Mouse (Mus musculus) limb, embryonic 14.5 days (tissue): ENCODE data around the gene Atad3a. TPM values are rescaled to one million over a fixed set of nuclear protein-coding genes. Genes with fewer than 3 reads are reported as not detected.
A peak's percentile ranks its signal among the peaks of the same experiment; 100 is the strongest.

Source experiments
- ATAC-seq: fragments of 200-750 bp; cut with Nextera tagmentation; 2 replicates; pipeline ENCODE4 v1.8.0; 2017; ENCODE audit warnings: low read depth, moderate number of reproducible peaks, moderate TSS enrichment; ENCODE audit not compliant: low FRiP score
- DNase-seq: peaks from one replicate; pipeline ENCODE4 v3.0.0-alpha.2; 2015; ENCODE audit warnings: low spot score
- H3K27ac ChIP-seq: fragments of 300-500 bp; sonication (generic); replicated peaks from 2 replicates; pipeline ENCODE4 v1.5.1; 2014; ENCODE audit warnings: low read depth, mild to moderate bottlenecking, low read length, moderate library complexity, mixed read lengths
- H3K27me3 ChIP-seq: fragments of 300-500 bp; sonication (generic); 2 replicates; pipeline ENCODE4 v1.6.1; 2014; ENCODE audit warnings: low read length, mixed read lengths; ENCODE audit not compliant: control insufficient read depth, insufficient read depth
- H3K36me3 ChIP-seq: fragments of 300-500 bp; sonication (generic); 2 replicates; pipeline ENCODE4 v1.6.1; 2014; ENCODE audit warnings: mild to moderate bottlenecking, low read length, moderate library complexity, mixed read lengths; ENCODE audit not compliant: control insufficient read depth, insufficient read depth
- H3K4me1 ChIP-seq: fragments of 300-500 bp; sonication (generic); 2 replicates; pipeline ENCODE4 v1.6.1; 2014; ENCODE audit warnings: antibody characterized with exemption, low read length, mixed read lengths; ENCODE audit not compliant: control insufficient read depth, insufficient read depth
- H3K4me2 ChIP-seq: fragments of 300-500 bp; sonication (generic); replicated peaks from 2 replicates; pipeline ENCODE4 v1.6.1; 2014; ENCODE audit warnings: low read depth, mild to moderate bottlenecking, low read length, moderate library complexity; ENCODE audit not compliant: severe bottlenecking
- H3K4me3 ChIP-seq: fragments of 300-500 bp; sonication (generic); replicated peaks from 2 replicates; pipeline ENCODE4 v1.5.1; 2014; ENCODE audit warnings: low read length
- H3K9ac ChIP-seq: fragments of 300-500 bp; sonication (generic); 2 replicates; pipeline ENCODE4 v1.6.1; 2014; ENCODE audit warnings: mild to moderate bottlenecking, low read depth, low read length, moderate library complexity; ENCODE audit not compliant: severe bottlenecking
- H3K9me3 ChIP-seq: fragments of 300-500 bp; sonication (generic); 2 replicates; pipeline ENCODE4 v1.6.1; 2016; ENCODE audit warnings: low read length; ENCODE audit not compliant: control insufficient read depth
- POLR2A ChIP-seq: fragments of 200-500 bp; IDR thresholded peaks from 2 replicates; pipeline ENCODE4 v1.8.0; 2012; ENCODE audit warnings: inconsistent platforms, mild to moderate bottlenecking, moderate library complexity, borderline replicate concordance; ENCODE audit not compliant: insufficient read depth, insufficient read length; ENCODE audit errors: extremely low read depth
- WGBS: fragments of 180-500 bp; shearing (Covaris S2); extraction: QIAGEN DNeasy Blood & Tissue Kit; methylation state at CpG from one replicate; pipeline ENCODE4 v1.1.7; 2014; 5-methylcytosine and 5-hydroxymethylcytosine counted together
- polyA plus RNA-seq, 2 experiments: library from polyadenylated mRNA; depleted of rRNA in 1 of 2; stranded (reverse) in 1 of 2; unstranded in 1 of 2; fragments of >200 nt; fragmentation: Nextera tagmentation in 1 of 2; extraction: Ambion mirVana in 1 of 2; gene quantifications; 2 replicates each; pipeline versions ENCODE4 v1.2.1 to v1.2.3; 2012 to 2014

The Atad3a gene
- polyA plus RNA-seq, 2 experiments = 84.8 to 117 TPM

GRCm38 (mm10) chr4:155788300-155788699 lies 27.4 kb upstream of the Atad3a start:
- H3K9me3 ChIP-seq = no peaks in the 10 kb centered on the region
- peaks cover 3% of the 10 kb centered on the region; the same call in 1 of the 2 replicates for H3K4me1 ChIP-seq
- no peak overlapping the region for H3K9ac ChIP-seq
- H3K4me3 ChIP-seq = no peak overlapping the region
- no peak for DNase-seq
- H3K27me3 ChIP-seq = no peaks in the 10 kb centered on the region
- ATAC-seq = no peak
- no peak overlapping the region for H3K27ac ChIP-seq
- no peak for TF ChIP-seq POLR2A
- no peaks in the 10 kb centered on the region for H3K36me3 ChIP-seq
- no peak overlapping the region for H3K4me2 ChIP-seq
- 72% methylated on average over 3 of the region's 3 CpGs for WGBS

GRCm38 (mm10) chr4:155785819-155786218 lies 24.9 kb upstream of the Atad3a start, which contains the start of gene Tmem88b:
Tmem88b (minus strand) TSS chr4:155785874.
- WGBS = 59% methylated on average over 5 of the region's 5 CpGs
- Histone ChIP-seq H3K4me1 (peaks cover 3% of the 10 kb centered on the region; the same call in 1 of the 2 replicates), H3K27ac (no peak within 1 kb of the TSS), H3K9ac (peak within 1 kb of the TSS; percentile 82), H3K27me3 (no peaks in the 10 kb centered on the region), H3K36me3 (no peaks in the 10 kb centered on the region), H3K4me3 (peak within 1 kb of the TSS; percentile 59), H3K4me2 (peak within 1 kb of the TSS; percentile 71), H3K9me3 (no peaks in the 10 kb centered on the region)
- DNase-seq = no peak
- ATAC-seq = no peak
- no peak for TF ChIP-seq POLR2A

- DNase-seq = no peak
- Histone ChIP-seq H3K4me1 (peaks cover 3% of the 10 kb centered on the region; the same call in 1 of the 2 replicates), H3K9ac (no peak overlapping the region), H3K27ac (no peak overlapping the region), H3K9me3 (no peaks in the 10 kb centered on the region), H3K4me2 (no peak overlapping the region), H3K27me3 (no peaks in the 10 kb centered on the region), H3K36me3 (no peaks in the 10 kb centered on the region), H3K4me3 (no peak overlapping the region)
- ATAC-seq = no peak
- 87% methylated on average over 10 of the region's 10 CpGs for WGBS
- no peak for TF ChIP-seq POLR2A
Measured at GRCm38 (mm10) chr4:155785246-155785645, 24.4 kb upstream of the Atad3a start.

GRCm38 (mm10) chr4:155784081-155784701 lies 23.3 kb upstream of the Atad3a start:
- no peaks in the 10 kb centered on the region for H3K36me3 ChIP-seq
- peak overlapping the region; percentile 59 for H3K4me3 ChIP-seq
- peak; percentile 76 for ATAC-seq
- peak overlapping the region; percentile 70 for H3K27ac ChIP-seq
- peak; percentile 74 for DNase-seq
- WGBS = under 1% methylated on average over 52 of the region's 52 CpGs
- no peaks in the 10 kb centered on the region for H3K27me3 ChIP-seq
- peak overlapping the region; percentile 82 for H3K9ac ChIP-seq
- TF ChIP-seq POLR2A = 0 out of 2 replicates have a peak, but pooled peaks have one; percentile 27
- no peaks in the 10 kb centered on the region for H3K9me3 ChIP-seq
- H3K4me1 ChIP-seq = peaks cover 3% of the 10 kb centered on the region; the same call in 1 of the 2 replicates
- peak overlapping the region; percentile 71 for H3K4me2 ChIP-seq

- Histone ChIP-seq H3K9ac (peak overlapping the region; percentile 82), H3K27me3 (no peaks in the 10 kb centered on the region), H3K36me3 (no peaks in the 10 kb centered on the region), H3K9me3 (no peaks in the 10 kb centered on the region), H3K4me1 (peaks cover 3% of the 10 kb centered on the region; the same call in 1 of the 2 replicates), H3K4me2 (peak overlapping the region; percentile 71), H3K4me3 (peak overlapping the region; percentile 59), H3K27ac (peak overlapping the region; percentile 70; the same call in 1 of the 2 replicates)
- no peak for ATAC-seq
- no peak for TF ChIP-seq POLR2A
- 43% methylated on average over 16 of the region's 16 CpGs for WGBS
- no peak for DNase-seq
Measured at GRCm38 (mm10) chr4:155783486-155784080, 22.7 kb upstream of the Atad3a start.
